Mouse (Mus musculus): ENCODE data around the gene Pts. TPM values are rescaled to one million over a fixed set of nuclear protein-coding genes. Genes with fewer than 3 reads are reported as not detected.
A peak's percentile ranks its signal among the peaks of the same experiment; 100 is the strongest.

Gene Pts
- polyA plus RNA-seq, 1 experiment from 2014 or later: 82.2 TPM

GRCm38 (mm10) chr9:50500467-50500973 lies 28.0 kb downstream of the Pts start:
- Histone ChIP-seq H3K27ac (ENCODE audit: poor library complexity, severe bottlenecking) (no peak overlapping the region), H3K4me1 (replicated peaks) (peaks cover 28% of the 10 kb centered on the region), H3K27me3 (replicated peaks) (no peaks in the 10 kb centered on the region; the same call in 1 of the 2 replicates), H3K36me3 (no peaks in the 10 kb centered on the region), H3K4me2 (peak overlapping the region; percentile 63), H3K4me3 (peak overlapping the region; percentile 40), H3K9me3 (replicated peaks) (no peaks in the 10 kb centered on the region), H3K9ac (peak overlapping the region; percentile 63; the same call in 1 of the 2 replicates)
- 63% methylated on average over 15 of the region's 15 CpGs for WGBS
- ATAC-seq (ENCODE audit: insufficient number of reproducible peaks, low FRiP score): no peak

DNA sequence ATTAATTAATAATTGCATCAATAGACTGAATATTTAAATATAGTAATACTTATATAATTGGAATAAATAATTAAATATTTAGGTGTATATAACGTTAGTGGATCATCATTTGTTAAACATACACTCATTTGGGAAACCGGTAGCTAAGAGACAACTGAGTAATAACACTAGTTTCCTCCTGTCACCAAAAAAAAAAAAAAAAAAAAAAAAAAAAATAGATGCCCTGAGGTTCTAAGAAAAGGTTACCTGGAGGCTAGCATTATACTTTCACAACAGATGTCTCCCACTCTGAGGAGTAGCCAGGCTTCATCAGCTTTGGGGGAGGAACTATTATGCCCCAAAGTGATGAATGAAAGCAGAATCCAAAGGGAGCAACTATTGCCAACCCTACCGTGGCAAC lies 28.7 kb downstream of the Pts start:
- Histone ChIP-seq H3K9me3 (replicated peaks) (no peaks in the 10 kb centered on the region), H3K4me2 (no peak overlapping the region), H3K27ac (ENCODE audit: poor library complexity, severe bottlenecking) (no peak overlapping the region), H3K36me3 (no peaks in the 10 kb centered on the region), H3K4me1 (replicated peaks) (peaks cover 31% of the 10 kb centered on the region), H3K9ac (no peak overlapping the region), H3K27me3 (replicated peaks) (no peaks in the 10 kb centered on the region; the same call in 1 of the 2 replicates), H3K4me3 (no peak overlapping the region)
- 84% methylated on average over 3 of the region's 3 CpGs for WGBS
- ATAC-seq (ENCODE audit: insufficient number of reproducible peaks, low FRiP score): no peak

DNA sequence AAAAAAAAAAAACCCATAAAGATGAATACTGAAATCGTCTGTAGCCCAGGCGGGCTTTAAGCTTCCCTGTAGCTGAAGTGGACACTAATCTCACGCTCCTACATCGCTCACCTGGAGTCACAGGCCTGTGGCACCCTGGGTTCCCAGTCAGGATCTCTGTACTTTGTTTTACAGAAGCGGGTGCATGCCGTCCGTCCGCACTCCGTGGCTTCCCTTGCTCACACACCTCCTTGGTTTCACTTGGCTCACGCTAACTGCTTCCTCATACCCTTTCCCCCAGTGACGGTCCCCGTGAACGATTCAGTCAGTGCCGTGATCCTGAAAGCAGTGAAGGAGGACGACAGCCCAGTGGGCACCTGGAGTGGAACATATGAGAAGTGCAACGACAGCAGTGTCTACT lies 29.7 kb downstream of the Pts start:
- no peak for ATAC-seq (ENCODE audit: insufficient number of reproducible peaks, low FRiP score)
- 81% methylated on average over 16 of the region's 16 CpGs for WGBS
- H3K4me1 ChIP-seq (replicated peaks): peaks cover 33% of the 10 kb centered on the region
- H3K9me3 ChIP-seq (replicated peaks): no peaks in the 10 kb centered on the region
- no peak overlapping the region for H3K4me2 ChIP-seq
- no peaks in the 10 kb centered on the region for H3K36me3 ChIP-seq
- no peak overlapping the region for H3K4me3 ChIP-seq
- no peak overlapping the region for H3K9ac ChIP-seq
- H3K27ac ChIP-seq (ENCODE audit: poor library complexity, severe bottlenecking): no peak overlapping the region
- no peaks in the 10 kb centered on the region; the same call in 1 of the 2 replicates for H3K27me3 ChIP-seq (replicated peaks)

DNA sequence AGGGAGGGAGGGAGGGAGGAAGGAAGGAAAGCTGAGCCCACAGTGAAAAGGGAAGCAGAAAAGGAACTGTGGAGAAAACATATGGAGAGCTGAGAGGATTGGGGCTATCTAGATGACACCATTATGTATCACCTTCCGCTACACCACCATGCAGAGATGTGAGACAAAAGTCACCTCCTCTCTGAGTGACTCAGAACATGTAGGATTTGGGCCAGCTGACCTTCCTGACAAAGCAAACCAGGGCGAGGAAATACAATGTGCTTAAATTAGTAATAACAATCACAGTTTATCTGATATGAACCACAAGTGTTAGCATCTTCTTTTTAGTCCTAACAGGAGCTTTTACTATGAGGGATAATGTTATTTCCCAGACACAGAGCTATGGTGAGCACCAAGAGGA lies 31.0 kb downstream of the Pts start:
- 69% methylated on average over 2 of the region's 2 CpGs for WGBS
- peaks cover 33% of the 10 kb centered on the region for H3K4me1 ChIP-seq (replicated peaks)
- H3K4me2 ChIP-seq: no peak overlapping the region
- ATAC-seq (ENCODE audit: insufficient number of reproducible peaks, low FRiP score): no peak
- no peaks in the 10 kb centered on the region for H3K9me3 ChIP-seq (replicated peaks)
- H3K9ac ChIP-seq: no peak overlapping the region
- no peaks in the 10 kb centered on the region for H3K36me3 ChIP-seq
- no peak overlapping the region for H3K27ac ChIP-seq (ENCODE audit: poor library complexity, severe bottlenecking)
- no peak overlapping the region for H3K4me3 ChIP-seq
- H3K27me3 ChIP-seq (replicated peaks): no peaks in the 10 kb centered on the region; the same call in 1 of the 2 replicates

GRCm38 (mm10) chr9:50497076-50497475 lies 31.4 kb downstream of the Pts start:
- Histone ChIP-seq H3K27ac (ENCODE audit: poor library complexity, severe bottlenecking) (no peak overlapping the region), H3K4me3 (no peak overlapping the region), H3K36me3 (no peaks in the 10 kb centered on the region), H3K9me3 (replicated peaks) (no peaks in the 10 kb centered on the region), H3K9ac (no peak overlapping the region), H3K27me3 (replicated peaks) (no peaks in the 10 kb centered on the region; the same call in 1 of the 2 replicates), H3K4me1 (replicated peaks) (peaks cover 33% of the 10 kb centered on the region), H3K4me2 (no peak overlapping the region)
- ATAC-seq (ENCODE audit: insufficient number of reproducible peaks, low FRiP score): no peak
- WGBS: 43% methylated on average over 6 of the region's 6 CpGs

DNA sequence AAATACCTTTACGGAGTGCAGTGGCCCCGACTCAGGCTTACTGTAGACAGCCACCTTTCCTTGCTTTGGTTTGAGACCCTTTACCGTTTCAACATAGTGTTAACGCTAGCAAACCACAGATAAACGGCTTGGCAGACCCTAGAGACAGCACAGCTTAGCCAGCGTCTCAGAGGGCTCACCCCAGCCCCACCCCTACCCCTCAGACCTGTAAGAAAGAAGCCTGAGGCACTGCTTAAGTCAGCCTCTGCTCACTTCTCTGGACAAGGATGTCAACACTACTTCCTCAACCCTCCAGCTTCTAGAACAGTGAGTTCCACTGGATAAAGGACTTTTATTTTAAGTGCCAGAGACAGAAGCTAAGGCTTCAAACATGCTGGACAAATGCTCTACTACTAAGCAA lies 32.0 kb downstream of the Pts start:
- Histone ChIP-seq H3K27me3 (replicated peaks) (no peaks in the 10 kb centered on the region; the same call in 1 of the 2 replicates), H3K4me3 (no peak overlapping the region), H3K27ac (ENCODE audit: poor library complexity, severe bottlenecking) (no peak overlapping the region), H3K9ac (no peak overlapping the region), H3K9me3 (replicated peaks) (no peaks in the 10 kb centered on the region), H3K4me1 (replicated peaks) (peaks cover 33% of the 10 kb centered on the region), H3K36me3 (no peaks in the 10 kb centered on the region), H3K4me2 (peak overlapping the region; percentile 24)
- ATAC-seq (ENCODE audit: insufficient number of reproducible peaks, low FRiP score): no peak
- 17% methylated on average over 6 of the region's 6 CpGs for WGBS

DNA sequence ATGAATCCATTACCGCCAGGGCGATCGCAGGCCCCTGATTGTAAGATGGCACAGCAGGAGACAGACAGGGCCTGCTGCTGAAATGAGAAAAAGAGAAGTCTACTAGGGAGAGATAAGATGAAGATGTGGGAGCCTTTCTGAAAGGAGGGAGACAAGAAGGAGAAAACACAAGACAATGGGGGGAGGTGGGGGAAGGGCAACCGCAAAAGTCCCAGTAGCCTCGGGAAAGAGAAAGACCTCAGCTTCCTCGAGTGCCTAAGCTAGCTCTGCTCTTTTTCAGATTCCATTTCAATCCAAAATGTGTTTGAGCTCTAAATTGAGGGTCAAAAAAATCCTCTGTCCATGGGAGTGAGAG lies 32.4 kb downstream of the Pts start:
- Histone ChIP-seq H3K27ac (ENCODE audit: poor library complexity, severe bottlenecking) (no peak overlapping the region), H3K4me2 (peak overlapping the region; percentile 24), H3K9me3 (replicated peaks) (no peaks in the 10 kb centered on the region), H3K27me3 (replicated peaks) (no peaks in the 10 kb centered on the region; the same call in 1 of the 2 replicates), H3K4me3 (no peak overlapping the region), H3K9ac (no peak overlapping the region), H3K36me3 (no peaks in the 10 kb centered on the region), H3K4me1 (replicated peaks) (peaks cover 33% of the 10 kb centered on the region)
- no peak for ATAC-seq (ENCODE audit: insufficient number of reproducible peaks, low FRiP score)
- 6% methylated on average over 6 of the region's 6 CpGs for WGBS

- H3K27me3 ChIP-seq (replicated peaks): no peaks in the 10 kb centered on the region; the same call in 1 of the 2 replicates
Measured at GRCm38 (mm10) chr9:50495405-50496150, 32.9 kb downstream of the Pts start.

GRCm38 (mm10) chr9:50494311-50494710 lies 34.2 kb downstream of the Pts start, which contains the start of gene Plet1:
TSS of gene Plet1 (plus strand) at chr9:50494525.
- Histone ChIP-seq H3K27me3 (replicated peaks) (no peaks in the 10 kb centered on the region; the same call in 1 of the 2 replicates), H3K4me1 (replicated peaks) (peaks cover 27% of the 10 kb centered on the region), H3K9me3 (replicated peaks) (no peaks in the 10 kb centered on the region), H3K36me3 (no peaks in the 10 kb centered on the region), H3K9ac (no peak within 1 kb of the TSS), H3K4me2 (no peak within 1 kb of the TSS), H3K4me3 (no peak within 1 kb of the TSS), H3K27ac (ENCODE audit: poor library complexity, severe bottlenecking) (no peak within 1 kb of the TSS)
- 74% methylated on average over 6 of the region's 6 CpGs for WGBS
- ATAC-seq (ENCODE audit: insufficient number of reproducible peaks, low FRiP score): no peak

More at GRCm38 (mm10) chr9:50495405-50496150, 32.9 kb downstream of the Pts start:
- no peaks in the 10 kb centered on the region for H3K9me3 ChIP-seq (replicated peaks)
- H3K27ac ChIP-seq (ENCODE audit: poor library complexity, severe bottlenecking): no peak overlapping the region
- peak overlapping the region; percentile 24 for H3K4me2 ChIP-seq
- peak; percentile 49; the same call in 1 of the 2 replicates for ATAC-seq (ENCODE audit: insufficient number of reproducible peaks, low FRiP score)
- peaks cover 31% of the 10 kb centered on the region for H3K4me1 ChIP-seq (replicated peaks)
- 54% methylated on average over 10 of the region's 10 CpGs for WGBS
- H3K9ac ChIP-seq: no peak overlapping the region
- H3K4me3 ChIP-seq: no peak overlapping the region
- H3K36me3 ChIP-seq: no peaks in the 10 kb centered on the region

DNA sequence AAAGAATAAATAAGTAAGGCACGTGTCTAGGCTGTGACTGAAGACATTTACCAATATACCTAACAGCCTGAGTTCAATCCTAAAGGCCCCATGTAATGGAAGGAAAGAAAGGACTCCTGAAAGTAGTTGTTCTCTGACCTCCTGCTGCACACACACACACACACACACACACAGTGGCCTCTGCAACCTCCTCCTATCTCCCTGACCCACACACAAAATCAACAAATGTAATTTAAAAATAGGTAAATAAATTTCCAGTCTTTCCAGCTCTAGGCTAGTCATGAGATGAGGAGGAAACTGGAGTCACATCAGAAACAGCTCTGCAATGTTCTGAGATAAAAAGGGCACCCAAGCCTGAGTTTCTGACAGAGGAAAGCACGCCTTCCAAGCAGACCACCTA lies 34.7 kb downstream of the Pts start:
- peaks cover 29% of the 10 kb centered on the region for H3K4me1 ChIP-seq (replicated peaks)
- H3K9ac ChIP-seq: no peak overlapping the region
- H3K4me3 ChIP-seq: no peak overlapping the region
- no peak overlapping the region for H3K4me2 ChIP-seq
- 63% methylated on average over 2 of the region's 2 CpGs for WGBS
- ATAC-seq (ENCODE audit: insufficient number of reproducible peaks, low FRiP score): no peak
- no peaks in the 10 kb centered on the region; the same call in 1 of the 2 replicates for H3K27me3 ChIP-seq (replicated peaks)
- H3K9me3 ChIP-seq (replicated peaks): no peaks in the 10 kb centered on the region
- no peak overlapping the region for H3K27ac ChIP-seq (ENCODE audit: poor library complexity, severe bottlenecking)
- no peaks in the 10 kb centered on the region for H3K36me3 ChIP-seq

DNA sequence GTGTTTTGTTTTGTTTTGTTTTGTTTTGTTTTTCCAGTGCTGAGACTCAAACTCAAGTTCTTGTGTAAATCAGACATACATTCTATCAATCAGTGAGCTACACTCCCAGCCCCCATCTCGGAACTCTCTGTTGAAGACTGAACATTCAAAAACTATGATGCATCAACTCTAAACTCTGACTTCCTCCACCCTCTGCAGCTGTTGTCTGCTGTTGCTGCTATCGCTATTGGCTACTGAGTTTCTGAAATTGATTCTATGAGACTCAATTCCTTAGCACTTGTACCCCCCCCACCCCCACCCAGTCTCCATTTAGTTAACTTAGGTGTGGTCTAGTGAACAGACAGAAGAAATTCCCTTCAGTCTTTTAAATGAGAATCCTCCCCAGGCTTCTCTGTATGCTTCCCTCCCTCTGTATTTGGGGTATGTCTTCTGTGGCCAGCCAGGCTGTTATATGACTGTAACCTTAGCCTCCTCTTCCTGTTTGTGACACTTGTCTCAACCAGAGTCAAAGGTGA lies 36.9 kb downstream of the Pts start:
- 80% methylated on average over 2 of the region's 2 CpGs for WGBS
- Histone ChIP-seq H3K36me3 (no peaks in the 10 kb centered on the region), H3K27ac (ENCODE audit: poor library complexity, severe bottlenecking) (no peak overlapping the region), H3K27me3 (replicated peaks) (no peaks in the 10 kb centered on the region), H3K9me3 (replicated peaks) (no peaks in the 10 kb centered on the region), H3K4me2 (no peak overlapping the region), H3K4me1 (replicated peaks) (peaks cover 20% of the 10 kb centered on the region), H3K4me3 (no peak overlapping the region), H3K9ac (no peak overlapping the region)
- no peak for ATAC-seq (ENCODE audit: insufficient number of reproducible peaks, low FRiP score)

All from heart, embryonic 12.5 days (tissue).